8 mouse cellular contexts compared by ENCODE assay signal in genomic region chr6:136010290-136011037, GRCm38 (mm10).
DNase-seq lines count a peak whose midpoint lies in the region; ATAC-seq and TF ChIP-seq lines count a peak whose summit lies in the region.

No protein-coding gene starts in this region.

- no peak for TF ChIP-seq POLR2A in olfactory bulb, adult 2 months (IDR thresholded peaks at IDR 0.05; ENCODE audit: insufficient read depth, low read depth, low read length)

- no peak overlapping the region for H3K9ac ChIP-seq in hindbrain, postnatal 0 days (replicated peaks; ENCODE audit: low read length)

- no peak overlapping the region for H3K4me3 ChIP-seq in hindbrain, postnatal 0 days (ENCODE audit: low read length)
- no peak overlapping the region for H3K4me3 ChIP-seq in olfactory bulb, adult 2 months (ENCODE audit: insufficient read depth, low read depth, low read length)

- peak; percentile 32 for DNase-seq in embryo, embryonic 10 days (ENCODE audit: low spot score)
- DNase-seq in embryo, embryonic 9.5 days (ENCODE audit: extremely low spot score): no peak
- DNase-seq in lung, postnatal 14 days: peak; percentile 3
- no peak for DNase-seq in lung, postnatal 25 days (ENCODE audit: low spot score)
- DNase-seq in hindbrain, postnatal 0 days (ENCODE audit: low spot score): peak; percentile 68
- DNase-seq in heart, adult 8-10 months (ENCODE audit: low spot score): no peak
- no peak for DNase-seq in spleen, adult 18-20 months

- 25% methylated on average over 7 of the region's 7 CpGs for WGBS in hindbrain, postnatal 0 days
- WGBS in olfactory bulb, adult 2 months: 20% methylated on average over 7 of the region's 7 CpGs

- no peaks in the 10 kb centered on the region for H3K9me3 ChIP-seq in hindbrain, postnatal 0 days (ENCODE audit: low read length)

- H3K4me1 ChIP-seq in hindbrain, postnatal 0 days (ENCODE audit: insufficient read depth, low read length): peaks cover 10% of the 10 kb centered on the region
- H3K4me1 ChIP-seq in olfactory bulb, adult 2 months (ENCODE audit: control insufficient read depth, insufficient read depth, low read length): peaks cover 25% of the 10 kb centered on the region

- peak; percentile 47; the same call in 1 of the 2 replicates for ATAC-seq in hindbrain, postnatal 0 days

- H3K27me3 ChIP-seq in hindbrain, postnatal 0 days (ENCODE audit: insufficient read depth, low read length): no peaks in the 10 kb centered on the region

- TF ChIP-seq CTCF in hindbrain, postnatal 0 days (IDR thresholded peaks at IDR 0.05; ENCODE audit: low read depth): no peak
- TF ChIP-seq CTCF in olfactory bulb, adult 2 months (IDR thresholded peaks at IDR 0.05; ENCODE audit: insufficient read depth, low read depth, low read length): no peak

- no peak overlapping the region for H3K27ac ChIP-seq in hindbrain, postnatal 0 days
- peak overlapping the region; percentile 51 for H3K27ac ChIP-seq in olfactory bulb, adult 2 months (ENCODE audit: insufficient read depth, low read depth, low read length)

- H3K36me3 ChIP-seq in hindbrain, postnatal 0 days (ENCODE audit: insufficient read depth, low read length): no peaks in the 10 kb centered on the region

- peak overlapping the region; percentile 8; the same call in 1 of the 2 replicates for H3K4me2 ChIP-seq in hindbrain, postnatal 0 days (ENCODE audit: low read depth, low read length)

Comparison
In these comparisons a context has a peak if more than half of its experiments do, and no peak if none do; other contexts are left out.
1. DNase-seq: peak in embryo, embryonic 10 days (single experiment), lung, postnatal 14 days (single experiment) and hindbrain, postnatal 0 days (single experiment); none in embryo, embryonic 9.5 days (single experiment), lung, postnatal 25 days (single experiment), heart, adult 8-10 months (single experiment) and spleen, adult 18-20 months (0 of 2).